ENCODE assay signal across 16 mouse cellular contexts in the genomic region with DNA sequence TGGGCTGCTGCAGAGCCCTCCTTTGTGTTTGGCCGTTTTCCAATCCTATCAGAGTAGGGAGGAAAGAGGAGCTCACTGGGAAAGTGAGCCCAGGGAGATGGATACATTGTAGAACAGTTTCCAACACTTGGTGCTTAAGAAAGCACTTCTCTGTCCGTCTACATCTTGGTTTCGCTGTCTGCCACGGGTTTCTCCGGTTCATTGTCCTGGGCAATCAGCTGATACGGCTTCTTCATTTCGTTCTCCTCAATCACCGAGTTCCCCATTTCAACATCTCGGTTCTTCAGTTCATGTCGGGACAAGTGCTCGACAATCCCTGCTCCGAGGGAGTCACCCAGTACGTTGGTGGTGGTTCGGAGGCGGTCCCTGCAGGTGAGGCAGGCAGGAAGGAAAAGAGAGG.
"Had no signal": no experiment of that assay in that cellular context is flagged by ENCODE, and none has a peak within 500 bp of the region (broad histone marks: within the 10 kb centered on the region; RNA-seq: fewer than 3 reads in every experiment).

No protein-coding gene starts in this region.

- H3K27me3 ChIP-seq: lung, embryonic 15.5 days; neural tube, embryonic 12.5 days; stomach, embryonic 15.5 days had no signal

- H3K27ac ChIP-seq: lung, embryonic 15.5 days; macrophage; midbrain, embryonic 13.5 days; midbrain, embryonic 15.5 days; neural tube, embryonic 12.5 days; stomach, embryonic 15.5 days; stomach, postnatal 0 days had no signal

- H3K4me3 ChIP-seq: lung, embryonic 15.5 days; megakaryocyte, embryonic 14.5 days; midbrain, embryonic 13.5 days; midbrain, embryonic 15.5 days; neural tube, embryonic 12.5 days; stomach, embryonic 15.5 days had no signal

- DNase-seq: liver, postnatal 0 days; lung, adult 2 months; lung, postnatal 14 days; lung, postnatal 36 days; right cerebral cortex, postnatal 14 days; thymus, adult 18-20 months; thymus, postnatal 14 days; thymus, postnatal 36 days had no signal

- H3K36me3 ChIP-seq: lung, embryonic 15.5 days; midbrain, embryonic 15.5 days; stomach, embryonic 15.5 days had no signal

- H3K4me1 ChIP-seq: midbrain, embryonic 15.5 days; stomach, embryonic 15.5 days had no signal
